17 mouse cellular contexts compared by ENCODE assay signal in the genomic region with DNA sequence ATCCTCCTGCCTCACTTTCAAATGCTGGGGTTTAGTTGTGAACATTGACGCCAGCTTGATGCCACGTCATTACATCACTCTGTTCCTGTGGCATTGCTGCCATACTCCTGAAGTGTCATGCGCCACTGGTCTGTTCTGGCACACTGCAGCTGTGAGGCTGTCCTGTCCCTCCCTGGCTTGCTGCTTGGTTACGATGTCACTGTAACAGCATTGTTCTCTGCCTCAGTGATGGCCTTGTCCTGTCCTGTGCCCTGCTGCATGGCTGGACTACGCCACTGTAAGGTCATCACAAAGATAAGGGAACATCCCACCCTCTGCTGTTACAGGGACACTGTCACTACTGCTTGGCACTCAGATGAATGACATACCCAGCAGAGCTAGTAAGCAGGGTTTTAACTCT. TPM values are rescaled to one million over a fixed set of nuclear protein-coding genes. Genes with fewer than 3 reads are reported as not detected.
A peak's percentile ranks its signal among the peaks of the same experiment; 100 is the strongest.
DNase-seq lines count a peak whose midpoint lies in the region.
"Had no signal": no experiment of that assay in that cellular context is flagged by ENCODE, and none has a peak within 500 bp of the region (broad histone marks: within the 10 kb centered on the region; RNA-seq: fewer than 3 reads in every experiment).

No protein-coding gene starts in this region.

- intact Hi-C loops in left cerebral cortex, postnatal 10 days (cut with DNase I) = no loop called here

- DNase-seq in layer of hippocampus, adult 11-12 months (ENCODE audit: low spot score) = peak; percentile 42
- DNase-seq in layer of hippocampus, postnatal 36 days = no peak
- peak; percentile 27 for DNase-seq in left cerebral cortex, adult 11 months (ENCODE audit: low spot score)
- no peak for DNase-seq in left cerebral cortex, postnatal 10 days (ENCODE audit: extremely low spot score in 1 of 2, low spot score in 2 of 2)
- peak; percentile 73 for DNase-seq in brain, adult 2 months (ENCODE audit: low read depth, low spot score)
- peak; percentile 27 for DNase-seq in telencephalon, adult 2 months (ENCODE audit: low read depth, low spot score)
- no peak for DNase-seq in thymus, postnatal 0 days (ENCODE audit: low spot score)
- DNase-seq: adrenal gland, adult 2 months; adrenal gland, postnatal 25 days; cerebellum, adult 8-10 months; forebrain, postnatal 0 days; gastrocnemius, postnatal 36 days; heart, adult 18-20 months; heart, postnatal 14 days had no signal

RNA-seq across cellular contexts. Expression of a gene that starts 48.5 kb away (rescaled TPM):
- 1 to 10 TPM; 1.4 to 2.6 TPM for total RNA-seq in layer of hippocampus, postnatal 36 days (2021)
- total RNA-seq in left cerebral cortex, postnatal 10 days (2021) = 1 to 10 TPM; 3.9 to 4.4 TPM
- polyA plus RNA-seq in thymus, postnatal 0 days (2015; fragmentation: Nextera tagmentation; extraction: Ambion mirVana) = 0.13 TPM in 1 of 2 replicates, not detected in the other
- total RNA-seq: gastrocnemius, postnatal 36 days; heart, adult 18-20 months; hematopoietic stem cell, adult 5-6 weeks had no signal
- polyA plus RNA-seq: embryonic facial prominence, embryonic 10.5 days; heart, embryonic 15.5 days had no signal

RNA-seq across cellular contexts. Expression of a gene that starts 51.9 kb away (rescaled TPM):
- 100 to 1,000 TPM; 102 to 104 TPM for total RNA-seq in layer of hippocampus, postnatal 36 days (2021)
- total RNA-seq in left cerebral cortex, postnatal 10 days (2021) = 100 to 1,000 TPM; 109 to 115 TPM
- 24.9 and 29.7 TPM in 2 replicates for polyA plus RNA-seq in thymus, postnatal 0 days (2015; fragmentation: Nextera tagmentation; extraction: Ambion mirVana)

RNA-seq across cellular contexts. Expression of a gene that starts 57.7 kb away (rescaled TPM):
- 1 to 10 TPM; 3.0 TPM for total RNA-seq in layer of hippocampus, postnatal 36 days (2021)
- total RNA-seq in left cerebral cortex, postnatal 10 days (2021) = 1 to 10 TPM; 1.4 to 1.5 TPM
- polyA plus RNA-seq in thymus, postnatal 0 days (2015; fragmentation: Nextera tagmentation; extraction: Ambion mirVana) = 2.3 and 2.6 TPM in 2 replicates

Comparison
In these comparisons a context has a peak if more than half of its experiments do, and no peak if none do; other contexts are left out.
1. DNase-seq: peak in layer of hippocampus, adult 11-12 months (single experiment), left cerebral cortex, adult 11 months (single experiment), brain, adult 2 months (single experiment) and telencephalon, adult 2 months (single experiment); none in layer of hippocampus, postnatal 36 days (0 of 2), left cerebral cortex, postnatal 10 days (0 of 2) and thymus, postnatal 0 days (single experiment).